Mouse (Mus musculus) thymus, postnatal 0 days (tissue): ENCODE measurements around the gene Stard3. TPM values are rescaled to one million over a fixed set of nuclear protein-coding genes. Genes with fewer than 3 reads are reported as not detected.

ENCODE experiments used
- DNase-seq: peaks from one replicate; pipeline ENCODE4 v3.0.0-alpha.2; 2015; ENCODE audit warnings: low spot score
- polyA plus RNA-seq: library from polyadenylated mRNA; unstranded; fragments of >200 nt; fragmentation: Nextera tagmentation; extraction: Ambion mirVana; gene quantifications from 2 replicates; pipeline ENCODE4 v1.2.1, GENCODE M21; 2015

Gene Stard3
- 49.5 and 51.8 TPM in 2 replicates for polyA plus RNA-seq

- peak; percentile 95 for DNase-seq
These were observed at the start of gene Stard3 for GRCm38 (mm10) chr11:98358161-98359083. TSS of gene Stard3 (plus strand) at chr11:98358368.

GRCm38 (mm10) chr11:98313790-98314323, 44.3 kb upstream of the Stard3 start:
- DNase-seq = peak; percentile 54

GRCm38 (mm10) chr11:98317479-98317878, 40.7 kb upstream of the Stard3 start:
- DNase-seq = no peak

GRCm38 (mm10) chr11:98318421-98319116, 39.6 kb upstream of the Stard3 start:
- no peak for DNase-seq

GRCm38 (mm10) chr11:98319120-98319519, 39.0 kb upstream of the Stard3 start:
- DNase-seq = no peak

GRCm38 (mm10) chr11:98319544-98319943, 38.6 kb upstream of the Stard3 start:
- DNase-seq = no peak

GRCm38 (mm10) chr11:98319944-98320343, 38.2 kb upstream of the Stard3 start:
- no peak for DNase-seq

GRCm38 (mm10) chr11:98320381-98320780, 37.8 kb upstream of the Stard3 start:
- no peak for DNase-seq

- DNase-seq = no peak
These were observed 37.1 kb upstream of the Stard3 start for GRCm38 (mm10) chr11:98320806-98321676.

- no peak for DNase-seq
These were observed 36.5 kb upstream of the Stard3 start for GRCm38 (mm10) chr11:98321677-98322003.

- no peak for DNase-seq
These were observed 36.0 kb upstream of the Stard3 start for GRCm38 (mm10) chr11:98322159-98322558.

GRCm38 (mm10) chr11:98323136-98323866, 34.9 kb upstream of the Stard3 start:
- no peak for DNase-seq

GRCm38 (mm10) chr11:98323933-98324332, 34.2 kb upstream of the Stard3 start:
- no peak for DNase-seq

GRCm38 (mm10) chr11:98325191-98325820, 32.9 kb upstream of the Stard3 start:
- no peak for DNase-seq

- no peak for DNase-seq
These were observed 32.3 kb upstream of the Stard3 start for GRCm38 (mm10) chr11:98325821-98326218.

- no peak for DNase-seq
These were observed 31.4 kb upstream of the Stard3 start for GRCm38 (mm10) chr11:98326741-98327135.

- DNase-seq = no peak
These were observed 30.8 kb upstream of the Stard3 start for GRCm38 (mm10) chr11:98327136-98328030.

GRCm38 (mm10) chr11:98328031-98328370, 30.2 kb upstream of the Stard3 start:
- no peak for DNase-seq
